Comparison of ENCODE assay signal across 7 mouse cellular contexts in genomic region chr4:118620279-118620966, GRCm38 (mm10). TPM values are rescaled to one million over a fixed set of nuclear protein-coding genes. Genes with fewer than 3 reads are reported as not detected.
DNase-seq lines count a peak whose midpoint lies in the region; ATAC-seq lines count a peak whose summit lies in the region.

Cfap57 (minus strand) TSS chr4:118620777.
Ebna1bp2 (plus strand) TSS chr4:118620799.

- H3K4me3 ChIP-seq in intestine, embryonic 16.5 days (ENCODE audit: low read length) = peak within 1 kb of the TSS; percentile 87
- H3K4me3 ChIP-seq in midbrain, embryonic 11.5 days (ENCODE audit: low read depth, low read length) = peak within 1 kb of the TSS; percentile 82

- peaks cover 7% of the 10 kb centered on the region for H3K4me1 ChIP-seq in intestine, embryonic 16.5 days (ENCODE audit: control insufficient read depth, insufficient read depth, low read length)
- peaks cover 10% of the 10 kb centered on the region for H3K4me1 ChIP-seq in midbrain, embryonic 11.5 days (ENCODE audit: control insufficient read depth, insufficient read depth, low read length)

- no peaks in the 10 kb centered on the region for H3K9me3 ChIP-seq in intestine, embryonic 16.5 days (ENCODE audit: control insufficient read depth, low read length)
- H3K9me3 ChIP-seq in midbrain, embryonic 11.5 days (ENCODE audit: control insufficient read depth, low read length) = no peaks in the 10 kb centered on the region; the same call in 1 of the 2 replicates

- intact Hi-C loops in gastrocnemius, postnatal 36 days (cut with DNase I) = no loop called here
- intact Hi-C loops in left cerebral cortex, postnatal 36 days (cut with DNase I) = no loop called here

- peaks cover 18% of the 10 kb centered on the region for H3K36me3 ChIP-seq in intestine, embryonic 16.5 days (ENCODE audit: control insufficient read depth, insufficient read depth, low read length)
- peaks cover 8% of the 10 kb centered on the region for H3K36me3 ChIP-seq in midbrain, embryonic 11.5 days (ENCODE audit: control insufficient read depth, insufficient read depth, low read length)

- H3K9ac ChIP-seq in intestine, embryonic 16.5 days (ENCODE audit: low read depth, low read length) = peak within 1 kb of the TSS; percentile 86
- peak within 1 kb of the TSS; percentile 71 for H3K9ac ChIP-seq in midbrain, embryonic 11.5 days (ENCODE audit: low read length)

- H3K4me2 ChIP-seq in intestine, embryonic 16.5 days (ENCODE audit: low read depth, low read length) = peak within 1 kb of the TSS; percentile 94
- H3K4me2 ChIP-seq in midbrain, embryonic 11.5 days = peak within 1 kb of the TSS; percentile 96

- peak; percentile 95 for ATAC-seq in intestine, embryonic 16.5 days
- peak; percentile 94 for ATAC-seq in midbrain, embryonic 11.5 days (ENCODE audit: low FRiP score)

- no peaks in the 10 kb centered on the region for H3K27me3 ChIP-seq in intestine, embryonic 16.5 days (replicated peaks; ENCODE audit: control insufficient read depth, insufficient read depth, low read length)
- no peaks in the 10 kb centered on the region for H3K27me3 ChIP-seq in midbrain, embryonic 11.5 days (ENCODE audit: control insufficient read depth, insufficient read depth, low read length)

- no peak within 1 kb of the TSS for H3K27ac ChIP-seq in intestine, embryonic 16.5 days (ENCODE audit: low read length)
- H3K27ac ChIP-seq in midbrain, embryonic 11.5 days (ENCODE audit: low read depth, low read length) = no peak within 1 kb of the TSS

- under 1% methylated on average over 38 of the region's 41 CpGs for WGBS in intestine, embryonic 16.5 days
- WGBS in midbrain, embryonic 11.5 days = under 1% methylated on average over 38 of the region's 41 CpGs

- peak; percentile 92 for DNase-seq in adrenal gland, adult 2 months
- peak; percentile 86 for DNase-seq in embryo, embryonic 11.5 days (ENCODE audit: low read depth, low spot score)
- peak; percentile 82 to 84 for DNase-seq in gastrocnemius, postnatal 36 days
- peak; percentile 88 to 91 for DNase-seq in left cerebral cortex, postnatal 36 days (ENCODE audit: low spot score in 2 of 2)
- peak; percentile 100 for DNase-seq in midbrain, embryonic 11.5 days (ENCODE audit: low spot score, missing footprints)
- peak; percentile 80 for DNase-seq in skeletal muscle tissue, adult 2 months (ENCODE audit: low read depth, low spot score)

RNA-seq across cellular contexts. Expression of gene Cfap57, which starts in this region (rescaled TPM):
- under 1 TPM in 1 of 2 experiments, not detected in 1; 0.06 TPM for total RNA-seq in adrenal gland, adult 2 months (2021)
- polyA plus RNA-seq in adrenal gland, adult 2 months (2012; rRNA removed) = not detected in 2 replicates
- total RNA-seq in gastrocnemius, postnatal 36 days (2021) = not detected
- polyA plus RNA-seq in intestine, embryonic 16.5 days (2015; fragmentation: Nextera tagmentation; extraction: Ambion mirVana) = 0.97 and 1.0 TPM in 2 replicates
- total RNA-seq in left cerebral cortex, postnatal 36 days (2021) = under 1 TPM; 0.64 to 0.70 TPM
- 1.0 and 1.2 TPM in 2 replicates for polyA plus RNA-seq in midbrain, embryonic 11.5 days (2014; fragmentation: Nextera tagmentation; extraction: Ambion mirVana)

RNA-seq across cellular contexts. Expression of gene Ebna1bp2, which starts in this region (rescaled TPM):
- 10 to 100 TPM; 78.5 to 82.0 TPM for total RNA-seq in adrenal gland, adult 2 months (2021)
- polyA plus RNA-seq in adrenal gland, adult 2 months (2012; rRNA removed) = 6.1 and 10.3 TPM in 2 replicates
- 10 to 100 TPM; 21.7 to 28.9 TPM for total RNA-seq in gastrocnemius, postnatal 36 days (2021)
- polyA plus RNA-seq in intestine, embryonic 16.5 days (2015; fragmentation: Nextera tagmentation; extraction: Ambion mirVana) = 105 and 118 TPM in 2 replicates
- total RNA-seq in left cerebral cortex, postnatal 36 days (2021) = 10 to 100 TPM; 53.5 to 62.3 TPM
- 183 and 197 TPM in 2 replicates for polyA plus RNA-seq in midbrain, embryonic 11.5 days (2014; fragmentation: Nextera tagmentation; extraction: Ambion mirVana)
